Mouse (Mus musculus) forelimb bud, embryonic 11.5 days (tissue): ENCODE measurements around the gene Palb2.

Source experiments
- DNase-seq: peaks from one replicate; pipeline ENCODE4 v3.0.0-alpha.2; 2012; ENCODE audit warnings: low read depth, low spot score

The Palb2 gene

DNA sequence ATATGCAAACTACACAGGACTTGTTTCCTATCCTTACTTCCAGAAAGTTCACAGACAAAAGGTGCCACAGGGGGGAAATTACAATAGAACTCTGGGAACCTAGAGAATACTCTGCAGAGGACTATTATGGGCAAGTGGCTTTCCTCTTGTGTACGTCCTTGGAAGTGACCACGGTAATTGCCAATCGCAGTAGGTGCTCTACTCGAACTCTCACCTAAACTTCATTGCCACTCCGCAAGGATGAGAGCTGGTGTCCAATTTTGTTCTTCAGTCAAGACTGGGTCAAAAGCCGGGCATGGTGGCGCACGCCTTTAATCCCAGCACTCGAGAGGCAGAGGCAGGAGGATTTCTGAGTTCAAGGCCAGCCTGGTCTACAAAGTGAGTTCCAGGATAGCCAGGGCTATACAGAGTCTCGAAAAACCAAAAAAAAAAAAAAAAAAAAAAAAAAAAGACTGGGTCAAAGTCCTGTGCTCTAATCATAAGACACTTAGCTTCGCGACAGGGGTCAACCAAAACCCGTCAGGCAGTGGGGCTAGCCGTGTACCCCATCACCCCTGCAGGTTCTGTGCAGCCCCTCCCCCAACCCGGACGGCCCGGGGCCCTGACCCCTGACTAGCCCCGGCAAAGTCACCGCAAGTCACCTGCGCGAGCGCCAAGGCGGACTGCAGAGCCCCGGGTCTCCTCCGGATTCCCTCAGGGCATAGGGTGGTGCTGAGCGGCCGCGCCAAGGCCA lies 31.6 kb downstream of the Palb2 start:
- DNase-seq, result peak; percentile 32

- peak; percentile 66 for DNase-seq
These were observed 33.6 kb downstream of the Palb2 start for GRCm38 (mm10) chr7:122099222-122099621.

GRCm38 (mm10) chr7:122098009-122098408 lies 34.8 kb downstream of the Palb2 start:
- DNase-seq, result no peak

DNA sequence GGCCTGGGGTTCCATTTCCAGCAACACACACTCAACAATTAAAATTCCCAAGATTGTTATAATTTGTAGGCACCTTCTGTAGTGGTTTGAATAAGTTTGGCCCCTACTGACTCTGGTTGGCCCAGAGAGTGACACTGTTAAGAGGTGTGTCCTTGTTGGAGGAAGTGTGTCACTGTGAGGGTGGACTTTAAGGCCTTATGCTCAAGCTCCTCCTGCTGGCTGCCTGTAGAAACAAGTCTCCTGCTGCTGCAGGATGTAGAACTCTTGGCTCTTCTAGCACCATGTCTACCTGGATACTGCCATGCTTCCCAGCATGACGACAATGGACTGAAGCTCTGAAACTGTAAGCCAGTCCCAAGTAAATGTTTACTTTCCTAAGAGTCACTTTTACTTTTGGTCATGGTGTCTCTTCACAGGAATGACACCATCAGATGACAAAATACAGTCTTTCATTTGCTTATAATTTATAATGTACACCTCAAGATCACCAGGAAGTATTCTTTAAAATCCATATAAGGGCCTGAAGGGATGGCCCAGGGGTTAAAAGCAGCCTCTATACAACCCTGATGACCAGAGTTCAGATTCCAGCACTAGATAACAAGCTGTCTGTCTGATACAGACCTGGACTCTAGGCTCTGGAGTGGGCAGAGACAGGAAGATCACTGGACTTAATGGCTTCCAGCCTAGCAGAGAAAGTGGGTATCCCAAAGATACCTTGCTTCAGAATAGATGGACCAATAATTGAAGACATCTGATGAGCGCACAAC lies 38.0 kb downstream of the Palb2 start:
- no peak for DNase-seq

DNA sequence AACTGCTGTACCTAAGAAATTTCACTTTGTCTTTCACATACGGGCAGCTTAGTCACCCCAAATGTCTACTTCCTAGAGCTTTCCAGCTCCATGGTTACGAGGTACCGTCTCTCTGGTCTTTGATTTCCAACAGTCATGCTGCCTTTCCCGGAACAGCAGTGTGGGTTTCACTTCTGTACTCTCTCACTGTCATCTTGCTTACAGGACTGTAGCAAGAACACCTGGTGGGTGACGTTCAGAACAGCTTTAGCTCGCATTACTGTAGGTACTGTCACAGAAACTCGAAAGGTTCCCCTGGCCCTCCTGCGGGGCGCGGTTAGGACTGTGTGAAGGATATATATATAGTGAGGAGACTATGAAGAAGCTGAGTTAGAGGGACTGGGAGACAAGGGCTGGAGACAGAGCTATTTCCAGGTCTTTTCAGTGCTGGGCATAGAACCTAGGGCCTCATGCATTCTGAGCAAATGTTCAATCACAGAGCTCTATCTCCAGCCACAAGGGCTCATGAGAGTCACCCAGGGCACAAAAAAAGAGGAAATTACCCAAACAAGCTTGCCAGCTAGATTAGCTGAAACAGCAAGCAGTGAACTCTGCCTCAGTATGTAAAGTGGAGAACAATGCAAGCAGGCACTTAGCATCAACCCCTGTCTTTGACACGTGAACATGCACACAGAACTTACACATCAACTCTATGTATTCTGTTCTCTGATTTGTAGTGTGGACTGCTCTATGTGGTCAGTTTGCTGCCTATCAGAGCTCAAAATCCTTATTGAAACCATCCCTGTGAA lies 45.4 kb downstream of the Palb2 start:
- no peak for DNase-seq

GRCm38 (mm10) chr7:122081071-122081470 lies 51.7 kb downstream of the Palb2 start:
- no peak for DNase-seq

DNA sequence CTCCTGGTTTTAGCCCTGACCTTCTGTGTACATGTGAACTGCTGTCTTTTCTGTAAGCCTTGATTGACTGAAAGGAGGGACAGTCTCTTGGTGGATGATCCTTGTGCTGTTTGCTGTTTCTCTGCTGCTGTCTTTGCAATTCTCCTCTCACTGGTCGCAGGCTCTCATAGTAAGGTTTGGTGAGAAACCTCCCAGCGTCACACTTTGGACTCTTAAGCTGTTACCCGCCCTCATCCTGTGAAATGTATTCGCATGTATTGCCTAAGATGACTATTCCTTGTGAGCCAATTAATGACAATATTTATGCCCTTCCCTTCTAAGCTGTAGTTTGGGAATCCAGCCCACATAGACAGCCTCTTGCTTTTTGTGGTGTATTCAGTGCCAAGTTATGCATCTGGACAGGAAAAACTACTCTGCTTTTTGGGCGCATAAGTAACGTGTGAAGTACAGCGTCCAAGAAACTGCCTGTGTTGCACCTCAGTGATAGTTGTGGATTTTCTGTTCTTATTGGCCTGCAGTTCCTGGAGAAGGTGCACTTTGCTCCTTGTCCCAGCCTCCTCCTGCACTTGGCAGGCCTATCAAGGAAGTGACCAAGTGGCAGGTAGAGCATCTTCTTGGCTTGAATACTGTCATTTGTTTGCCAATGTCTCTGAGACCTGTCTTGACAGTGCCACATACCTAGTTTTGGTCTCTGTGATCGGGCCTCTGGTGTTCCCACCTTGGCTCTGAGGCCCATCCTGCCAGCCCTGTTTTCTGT lies 52.8 kb downstream of the Palb2 start:
- no peak for DNase-seq

GRCm38 (mm10) chr7:122074374-122074773 lies 58.4 kb downstream of the Palb2 start:
- DNase-seq, result no peak

- peak; percentile 3 for DNase-seq
These were observed 65.0 kb downstream of the Palb2 start for GRCm38 (mm10) chr7:122067517-122068381.

DNA sequence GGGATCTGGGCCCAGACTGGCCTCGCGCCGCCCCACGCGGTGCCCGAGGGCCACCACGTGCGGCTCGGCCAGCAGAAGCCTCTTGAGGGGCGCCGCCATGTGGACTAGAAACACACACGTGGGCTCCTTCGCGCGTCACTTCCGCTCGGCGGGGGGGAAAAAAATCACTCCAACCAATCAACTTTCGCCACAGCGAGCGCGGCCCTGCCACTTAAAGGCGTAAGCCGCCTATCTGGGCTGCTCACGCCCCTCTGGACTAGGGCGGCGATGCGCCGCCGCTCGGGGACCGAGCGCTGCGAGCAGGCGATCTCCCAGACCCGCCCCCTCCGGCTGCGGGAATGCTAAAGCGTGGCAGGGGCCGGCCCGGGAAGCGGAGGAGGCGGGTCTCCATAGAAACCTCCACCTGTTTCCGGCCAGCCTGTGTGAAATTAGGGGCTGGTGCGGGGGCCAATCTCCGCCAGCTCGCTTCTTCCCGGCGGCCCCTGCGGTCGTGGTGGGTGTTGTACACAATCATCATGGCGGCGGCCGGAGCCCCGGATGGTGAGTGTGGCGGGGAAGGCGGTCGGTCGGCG lies 65.8 kb downstream of the Palb2 start, which contains the start of the genes Ubfd1 and Ears2:
Gene Ubfd1, plus strand, starts transcription at position 231 of the 572 bp plus-strand sequence.
Gene Ears2, minus strand, starts transcription at position 319 of the 572 bp plus-strand sequence.
- DNase-seq, result peak; percentile 98

DNA sequence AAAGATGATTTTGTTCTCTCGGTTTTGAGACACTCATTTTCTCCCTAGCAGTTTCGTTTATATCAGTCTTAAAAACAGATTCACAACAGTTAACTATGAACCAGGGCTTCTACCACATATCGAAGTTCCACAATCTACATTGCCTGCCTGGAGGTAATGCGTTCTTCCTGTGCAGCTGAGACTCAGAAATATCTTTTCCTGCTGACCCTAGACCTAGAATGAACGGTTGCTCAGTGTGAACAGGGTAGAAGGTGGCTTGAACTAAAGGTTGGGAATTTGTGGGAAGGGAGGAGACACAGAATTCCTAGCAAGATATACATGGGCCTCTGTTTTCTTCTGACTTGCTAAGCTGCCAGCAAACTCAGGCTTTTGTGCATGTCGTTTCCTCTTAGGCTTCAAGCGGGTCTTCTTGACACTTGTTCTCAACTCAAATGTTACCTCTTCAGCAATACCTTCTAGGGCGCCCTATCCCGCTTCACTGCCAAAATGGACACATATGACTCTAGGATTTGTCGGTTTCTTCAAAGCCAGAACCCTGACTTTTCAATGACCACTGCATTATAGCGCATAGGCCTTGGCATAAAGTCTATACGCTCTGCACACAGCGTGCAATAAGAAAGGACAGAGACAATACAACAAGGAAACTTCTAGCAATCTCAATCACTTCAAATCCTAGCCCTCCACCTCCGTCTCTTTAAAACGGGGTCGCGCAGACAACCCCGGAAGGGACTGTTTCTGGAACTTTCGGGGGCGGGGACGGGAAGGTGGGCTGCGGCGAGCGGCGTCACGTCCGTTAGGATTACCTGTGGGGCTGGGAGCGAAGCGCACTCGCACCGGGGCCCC lies 66.5 kb downstream of the Palb2 start:
- no peak for DNase-seq

DNA sequence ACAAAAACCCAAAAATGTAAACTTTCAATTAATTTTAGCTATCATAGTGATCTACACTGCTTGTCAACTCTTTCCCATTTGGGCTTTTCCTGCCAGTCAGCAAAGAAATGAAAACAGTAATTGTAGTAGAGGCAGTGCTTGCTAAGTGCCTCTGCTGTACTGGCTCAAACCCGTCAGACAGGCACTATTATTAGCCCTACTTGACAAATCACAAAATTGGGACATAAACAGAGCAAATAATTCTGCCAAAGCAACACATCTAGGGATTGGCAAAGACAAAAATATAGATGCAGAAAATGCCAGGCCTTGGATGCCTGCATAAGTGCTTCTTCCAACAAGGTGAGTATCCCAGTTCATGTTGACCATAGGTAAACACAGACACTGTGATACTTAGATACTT lies 67.1 kb downstream of the Palb2 start:
- DNase-seq, result no peak
